In the genomic region with DNA sequence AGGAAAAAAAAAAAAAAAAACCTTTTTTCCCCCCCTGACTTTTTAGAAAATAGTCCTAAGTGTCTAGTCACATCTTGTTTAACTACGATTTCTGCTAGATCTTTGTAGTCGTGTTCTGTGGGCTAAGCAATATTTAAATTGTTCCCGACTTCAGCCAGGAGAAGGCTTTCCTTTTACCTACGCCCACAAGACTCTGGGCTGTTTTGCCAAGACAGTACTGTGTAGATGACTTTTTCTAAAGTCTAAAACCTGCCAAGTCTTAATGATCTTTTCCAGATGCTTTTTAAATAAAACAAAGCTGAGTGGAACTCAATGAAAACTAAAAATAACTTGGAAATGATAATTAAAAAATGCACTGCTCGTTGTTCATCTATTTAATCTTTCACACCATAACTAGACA, we compare ENCODE assay signal across 8 mouse cellular contexts. TPM values are rescaled to one million over a fixed set of nuclear protein-coding genes. Genes with fewer than 3 reads are reported as not detected.
A peak's percentile ranks its signal among the peaks of the same experiment; 100 is the strongest.
DNase-seq lines count a peak whose midpoint lies in the region; ATAC-seq and TF ChIP-seq lines count a peak whose summit lies in the region.
"Had no signal": no experiment of that assay in that cellular context is flagged by ENCODE, and none has a peak within 500 bp of the region (broad histone marks: within the 10 kb centered on the region; RNA-seq: fewer than 3 reads in every experiment).

No protein-coding gene starts in this region.

- no peak overlapping the region for H3K9ac ChIP-seq in lung, embryonic 14.5 days
- H3K9ac ChIP-seq in forebrain, embryonic 14.5 days (ENCODE audit: low read length): peak overlapping the region; percentile 60
- no peak overlapping the region for H3K9ac ChIP-seq in limb, embryonic 12.5 days (replicated peaks)
- H3K9ac ChIP-seq in stomach, embryonic 14.5 days (replicated peaks; ENCODE audit: low read depth, low read length): no peak overlapping the region
- H3K9ac ChIP-seq: liver, embryonic 14.5 days had no signal

- DNase-seq in lung, embryonic 14.5 days: no peak
- DNase-seq in lung, adult 2 months: no peak
- DNase-seq in forebrain, embryonic 14.5 days (ENCODE audit: low spot score): no peak
- DNase-seq in spleen, postnatal 4 days (ENCODE audit: low spot score in 2 of 2): no peak
- DNase-seq in testis, postnatal 14 days (ENCODE audit: low spot score): no peak

- ATAC-seq in lung, embryonic 14.5 days (ENCODE audit: insufficient read depth): peak; percentile 44; the same call in 1 of the 2 replicates
- ATAC-seq in forebrain, embryonic 14.5 days: peak; percentile 36; the same call in 1 of the 2 replicates
- peak; percentile 15; the same call in 1 of the 2 replicates for ATAC-seq in limb, embryonic 12.5 days (ENCODE audit: insufficient number of reproducible peaks, insufficient read depth, low FRiP score, low TSS enrichment, low read depth)
- no peak for ATAC-seq in stomach, embryonic 14.5 days (ENCODE audit: insufficient number of reproducible peaks, insufficient read depth, low FRiP score, low read depth)

- H3K27ac ChIP-seq in lung, embryonic 14.5 days (ENCODE audit: low read depth): no peak overlapping the region
- H3K27ac ChIP-seq in forebrain, embryonic 14.5 days (ENCODE audit: low read depth, low read length): peak overlapping the region; percentile 82
- peak overlapping the region; percentile 50 for H3K27ac ChIP-seq in limb, embryonic 12.5 days
- 0 out of 2 replicates have a peak overlapping the region, but pooled peaks have one; percentile 17 for H3K27ac ChIP-seq in stomach, embryonic 14.5 days (ENCODE audit: low read length)
- H3K27ac ChIP-seq: liver, embryonic 14.5 days had no signal

- no peak overlapping the region for H3K4me3 ChIP-seq in lung, embryonic 14.5 days (ENCODE audit: low read depth, low read length)
- no peak overlapping the region for H3K4me3 ChIP-seq in lung, adult 2 months (replicated peaks; ENCODE audit: extremely low read depth, low read depth, low read length)
- peak overlapping the region; percentile 24 for H3K4me3 ChIP-seq in forebrain, embryonic 14.5 days (ENCODE audit: low read depth, low read length)
- peak overlapping the region; percentile 24 for H3K4me3 ChIP-seq in limb, embryonic 12.5 days (replicated peaks)
- H3K4me3 ChIP-seq in stomach, embryonic 14.5 days (ENCODE audit: low read depth, low read length): no peak overlapping the region

- no peaks in the 10 kb centered on the region for H3K9me3 ChIP-seq in lung, embryonic 14.5 days (ENCODE audit: low read depth, low read length)
- H3K9me3 ChIP-seq in forebrain, embryonic 14.5 days (replicated peaks; ENCODE audit: control insufficient read depth, low read length): no peaks in the 10 kb centered on the region
- no peaks in the 10 kb centered on the region for H3K9me3 ChIP-seq in limb, embryonic 12.5 days
- no peaks in the 10 kb centered on the region for H3K9me3 ChIP-seq in stomach, embryonic 14.5 days (ENCODE audit: control insufficient read depth, low read depth, low read length)

- TF ChIP-seq POLR2A in lung, adult 2 months (IDR thresholded peaks at IDR 0.05; ENCODE audit: borderline replicate concordance, extremely low read depth, low read depth, low read length): no peak

- H3K4me1 ChIP-seq in lung, embryonic 14.5 days (ENCODE audit: insufficient read depth): no peaks in the 10 kb centered on the region
- peaks cover 3% of the 10 kb centered on the region; the same call in 1 of the 2 replicates for H3K4me1 ChIP-seq in lung, adult 2 months (ENCODE audit: control insufficient read depth, insufficient read depth, low read length)
- H3K4me1 ChIP-seq in forebrain, embryonic 14.5 days (ENCODE audit: control insufficient read depth, insufficient read depth, low read length): peaks cover 21% of the 10 kb centered on the region
- peaks cover 29% of the 10 kb centered on the region for H3K4me1 ChIP-seq in limb, embryonic 12.5 days (replicated peaks)
- no peaks in the 10 kb centered on the region for H3K4me1 ChIP-seq in stomach, embryonic 14.5 days (ENCODE audit: control insufficient read depth, insufficient read depth, low read length)

- no peaks in the 10 kb centered on the region for H3K36me3 ChIP-seq in lung, embryonic 14.5 days (ENCODE audit: insufficient read depth)
- no peaks in the 10 kb centered on the region for H3K36me3 ChIP-seq in forebrain, embryonic 14.5 days (ENCODE audit: control insufficient read depth, insufficient read depth, low read length)
- no peaks in the 10 kb centered on the region for H3K36me3 ChIP-seq in limb, embryonic 12.5 days
- H3K36me3 ChIP-seq in stomach, embryonic 14.5 days (ENCODE audit: control insufficient read depth, insufficient read depth, low read length): no peaks in the 10 kb centered on the region

- H3K4me2 ChIP-seq in lung, embryonic 14.5 days: peak overlapping the region; percentile 16; the same call in 1 of the 2 replicates
- H3K4me2 ChIP-seq in forebrain, embryonic 14.5 days (ENCODE audit: low read length): peak overlapping the region; percentile 50
- H3K4me2 ChIP-seq in limb, embryonic 12.5 days: peak overlapping the region; percentile 41
- peak overlapping the region; percentile 25; the same call in 1 of the 2 replicates for H3K4me2 ChIP-seq in stomach, embryonic 14.5 days (replicated peaks; ENCODE audit: low read depth, low read length)

- WGBS in lung, embryonic 14.5 days: 29% methylated on average over 5 of the region's 5 CpGs
- WGBS in lung, adult 2 months: 37% methylated on average over 5 of the region's 5 CpGs
- WGBS in forebrain, embryonic 14.5 days: 4% methylated on average over 5 of the region's 5 CpGs
- WGBS in limb, embryonic 12.5 days: 11% methylated on average over 5 of the region's 5 CpGs
- 19% methylated on average over 5 of the region's 5 CpGs for WGBS in stomach, embryonic 14.5 days

- H3K27me3 ChIP-seq in lung, embryonic 14.5 days (ENCODE audit: insufficient read depth, low read length): no peaks in the 10 kb centered on the region
- H3K27me3 ChIP-seq in forebrain, embryonic 14.5 days (replicated peaks; ENCODE audit: control insufficient read depth, insufficient read depth, low read length): no peaks in the 10 kb centered on the region
- no peaks in the 10 kb centered on the region for H3K27me3 ChIP-seq in limb, embryonic 12.5 days
- H3K27me3 ChIP-seq in stomach, embryonic 14.5 days (ENCODE audit: control insufficient read depth, insufficient read depth, low read length): no peaks in the 10 kb centered on the region

- TF ChIP-seq CTCF in lung, embryonic 14.5 days (IDR thresholded peaks at IDR 0.05; ENCODE audit: low read depth): no peak
- no peak for TF ChIP-seq CTCF in lung, adult 2 months (IDR thresholded peaks at IDR 0.05; ENCODE audit: insufficient read depth, low read length)

RNA-seq across cellular contexts. Expression of gene Lix1, which starts 0.6 kb away (rescaled TPM):
- 0.26 and 0.60 TPM in 2 replicates for polyA plus RNA-seq in lung, embryonic 14.5 days (2014; fragmentation: Nextera tagmentation; extraction: Ambion mirVana)
- polyA plus RNA-seq in lung, adult 2 months (2012; rRNA removed): 0.34 and 0.38 TPM in 2 replicates
- 25.0 and 26.9 TPM in 2 replicates for polyA plus RNA-seq in forebrain, embryonic 14.5 days (2014; fragmentation: Nextera tagmentation; extraction: Ambion mirVana)
- polyA plus RNA-seq in limb, embryonic 12.5 days (2016; fragmentation: Nextera tagmentation; extraction: Ambion mirVana): 35.1 and 38.9 TPM in 2 replicates
- 6.4 and 7.9 TPM in 2 replicates for polyA plus RNA-seq in stomach, embryonic 14.5 days (2014; fragmentation: Nextera tagmentation; extraction: Ambion mirVana)

RNA-seq across cellular contexts. Expression of gene Riok2, which starts 28.9 kb away (rescaled TPM):
- 26.8 and 29.3 TPM in 2 replicates for polyA plus RNA-seq in lung, embryonic 14.5 days (2014; fragmentation: Nextera tagmentation; extraction: Ambion mirVana)
- 4.6 and 7.9 TPM in 2 replicates for polyA plus RNA-seq in lung, adult 2 months (2012; rRNA removed)
- 30.7 and 33.8 TPM in 2 replicates for polyA plus RNA-seq in forebrain, embryonic 14.5 days (2014; fragmentation: Nextera tagmentation; extraction: Ambion mirVana)
- polyA plus RNA-seq in limb, embryonic 12.5 days (2016; fragmentation: Nextera tagmentation; extraction: Ambion mirVana): 34.2 TPM in 2 replicates
- 29.0 and 31.3 TPM in 2 replicates for polyA plus RNA-seq in stomach, embryonic 14.5 days (2014; fragmentation: Nextera tagmentation; extraction: Ambion mirVana)

Comparison
In these comparisons a context has a peak if more than half of its experiments do, and no peak if none do; other contexts are left out.
1. H3K4me3 ChIP-seq: peak in forebrain, embryonic 14.5 days (single experiment) and limb, embryonic 12.5 days (single experiment); none in lung, embryonic 14.5 days (single experiment), lung, adult 2 months (single experiment) and stomach, embryonic 14.5 days (single experiment).
2. Peak in every context shown above with its lines, with median percentiles within 50 percentile points of each other: H3K4me2 ChIP-seq.